Mouse (Mus musculus) effector memory CD4-positive, alpha-beta T cell, adult 7 months (primary cell): ENCODE measurements around the gene Naa80. TPM values are rescaled to one million over a fixed set of nuclear protein-coding genes. Genes with fewer than 3 reads are reported as not detected.

ENCODE experiments used
- polyA plus RNA-seq: library from polyadenylated mRNA; unstranded; fragments of 100-300 nt; shearing (Covaris generic); gene quantifications from one replicate; pipeline ENCODE4 v1.2.1, GENCODE M21; 2017

Naa80 gene
- polyA plus RNA-seq: 9.8 TPM

GRCm38 (mm10) chr9:107578587-107578986, at the start of gene Naa80:
TSS of gene Naa80 (plus strand) at chr9:107578887.

GRCm38 (mm10) chr9:107533791-107534407, 44.8 kb upstream of the Naa80 start, which contains the start of gene Tmem115:
TSS of gene Tmem115 (plus strand) at chr9:107533945.

GRCm38 (mm10) chr9:107541474-107542351, 37.0 kb upstream of the Naa80 start, which contains the start of the genes Cyb561d2 and Nprl2:
TSS of gene Cyb561d2 (minus strand) at chr9:107542193.
TSS of gene Nprl2 (plus strand) at chr9:107542226.

GRCm38 (mm10) chr9:107547026-107547425, 31.7 kb upstream of the Naa80 start, which contains the start of gene Zmynd10:
TSS of gene Zmynd10 (plus strand) at chr9:107547298.

GRCm38 (mm10) chr9:107551117-107551889, 27.4 kb upstream of the Naa80 start, which contains the start of gene Rassf1:
TSS of gene Rassf1 (plus strand) at chr9:107551555.

GRCm38 (mm10) chr9:107563029-107563581, 15.6 kb upstream of the Naa80 start, which contains the start of gene Tusc2:
TSS of gene Tusc2 (plus strand) at chr9:107563255.

GRCm38 (mm10) chr9:107567702-107568319, 10.9 kb upstream of the Naa80 start, which contains the start of gene Hyal2:
TSS of gene Hyal2 (plus strand) at chr9:107567945.

GRCm38 (mm10) chr9:107576357-107577107, 2.2 kb upstream of the Naa80 start, which contains the start of gene Hyal1:
TSS of gene Hyal1 (plus strand) at chr9:107576927.

GRCm38 (mm10) chr9:107580501-107581317, 2.0 kb downstream of the Naa80 start, which contains the start of gene Hyal3:
TSS of gene Hyal3 (plus strand) at chr9:107580818.

GRCm38 (mm10) chr9:107586974-107587832, 8.5 kb downstream of the Naa80 start, which contains the start of gene Ifrd2:
TSS of gene Ifrd2 (plus strand) at chr9:107587642.

GRCm38 (mm10) chr9:107608741-107609432, 30.2 kb downstream of the Naa80 start, which contains the start of gene Sema3b:
TSS of gene Sema3b (minus strand) at chr9:107609229.

Other genes with a start within 250 kb of the Naa80 start
- 10.6 TPM for gene Hemk1, start 240.5 kb upstream of the Naa80 start, polyA plus RNA-seq
- 0.56 TPM for gene 6430571L13Rik, start 238.3 kb upstream of the Naa80 start, polyA plus RNA-seq
- gene Cacna2d2, start 179.3 kb upstream of the Naa80 start, polyA plus RNA-seq: 0.13 TPM
- gene Tmem115, start 44.9 kb upstream of the Naa80 start, polyA plus RNA-seq: 67.0 TPM
- 25.0 TPM for gene Cyb561d2, start 36.7 kb upstream of the Naa80 start, polyA plus RNA-seq
- 57.8 TPM for gene Nprl2, start 36.7 kb upstream of the Naa80 start, polyA plus RNA-seq
- gene Zmynd10, start 31.6 kb upstream of the Naa80 start, polyA plus RNA-seq: 1.2 TPM
- gene Rassf1, start 27.3 kb upstream of the Naa80 start, polyA plus RNA-seq: 112 TPM
- gene Tusc2, start 15.6 kb upstream of the Naa80 start, polyA plus RNA-seq: 39.9 TPM
- 3.0 TPM for gene Hyal2, start 10.9 kb upstream of the Naa80 start, polyA plus RNA-seq
- 2.7 TPM for gene Hyal1, start 2.0 kb upstream of the Naa80 start, polyA plus RNA-seq
- 1.5 TPM for gene Hyal3, start 1.9 kb downstream of the Naa80 start, polyA plus RNA-seq
- 17.4 TPM for gene Ifrd2, start 8.8 kb downstream of the Naa80 start, polyA plus RNA-seq
- gene Sema3b, start 30.3 kb downstream of the Naa80 start, polyA plus RNA-seq: 0.15 TPM
- 578 TPM for gene Gnai2, start 56.5 kb downstream of the Naa80 start, polyA plus RNA-seq
- gene Slc38a3, start 90.6 kb downstream of the Naa80 start, polyA plus RNA-seq: not detected
- gene Gnat1, start 100.8 kb downstream of the Naa80 start, polyA plus RNA-seq: 3.6 TPM
- not detected for gene Sema3f, start 131.6 kb downstream of the Naa80 start, polyA plus RNA-seq
- gene Rbm5, start 192.1 kb downstream of the Naa80 start, polyA plus RNA-seq: 229 TPM